Mouse (Mus musculus): Measurements from ENCODE around the gene Syne2.

Syne2 gene

GRCm38 (mm10) chr12:75827751-75828150, 9.8 kb downstream of the Syne2 start:
- no peak for DNase-seq (ENCODE audit: low spot score in 2 of 2)

DNA sequence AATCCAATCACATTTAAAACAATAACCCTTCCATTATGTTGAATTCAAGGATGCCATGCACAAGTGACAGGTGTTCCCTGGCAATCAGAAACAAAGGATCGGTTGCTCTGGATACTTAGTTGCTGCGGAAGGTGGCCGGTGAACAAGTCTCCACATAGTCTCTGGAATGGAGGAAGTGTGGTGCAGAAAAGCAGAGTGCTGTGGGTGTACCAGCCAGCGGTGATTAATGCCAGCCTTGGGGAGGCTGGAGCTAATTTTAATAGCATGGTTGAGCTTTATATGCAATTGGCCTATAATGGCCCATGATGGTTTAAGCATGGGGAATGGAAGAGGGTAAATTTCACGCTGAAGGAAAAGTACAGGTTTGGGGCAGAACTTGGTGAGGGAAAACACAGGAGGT, 11.7 kb downstream of the Syne2 start:
- DNase-seq (ENCODE audit: low spot score in 2 of 2), result no peak

DNA sequence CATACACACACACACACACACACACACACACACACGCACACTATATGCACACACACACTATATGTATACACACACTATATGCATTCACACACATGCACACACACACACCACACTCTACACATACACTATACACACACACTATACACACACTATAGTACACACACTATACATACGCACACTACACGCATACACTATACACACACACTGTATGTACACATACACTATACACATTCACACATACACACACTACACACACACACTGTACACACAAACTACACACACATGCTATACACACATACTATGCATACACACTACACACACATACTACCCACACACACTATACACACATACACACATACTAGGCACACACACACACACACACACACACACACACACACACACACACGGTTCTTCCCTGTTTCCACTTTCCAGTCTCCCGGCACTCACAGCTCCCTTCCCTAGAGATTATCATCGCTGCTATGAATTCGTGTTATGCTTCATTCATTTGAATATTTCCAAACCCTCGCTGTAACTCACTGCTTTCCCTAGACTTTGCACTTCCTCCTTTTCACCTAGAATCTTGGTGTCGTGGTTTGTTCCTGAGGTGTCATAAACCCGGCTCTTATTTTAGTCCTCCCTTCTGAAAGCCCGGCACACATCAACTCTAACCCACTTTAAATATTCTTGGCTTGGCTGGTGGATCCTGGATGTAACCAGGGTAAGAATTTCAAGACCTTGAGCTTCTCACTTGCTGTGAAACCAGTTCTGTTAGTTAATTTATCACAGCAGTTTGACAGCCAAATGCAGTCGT, 15.4 kb downstream of the Syne2 start:
- DNase-seq (ENCODE audit: low spot score in 2 of 2), result no peak

- no peak for DNase-seq (ENCODE audit: low spot score in 2 of 2)
Observed at GRCm38 (mm10) chr12:75833960-75834729, 16.2 kb downstream of the Syne2 start.

- no peak for DNase-seq (ENCODE audit: low spot score in 2 of 2)
Observed at GRCm38 (mm10) chr12:75836524-75836962, 18.6 kb downstream of the Syne2 start.

GRCm38 (mm10) chr12:75837462-75837861, 19.5 kb downstream of the Syne2 start:
- DNase-seq (ENCODE audit: low spot score in 2 of 2), result peak in 1 of 2 experiments; percentile 16

DNA sequence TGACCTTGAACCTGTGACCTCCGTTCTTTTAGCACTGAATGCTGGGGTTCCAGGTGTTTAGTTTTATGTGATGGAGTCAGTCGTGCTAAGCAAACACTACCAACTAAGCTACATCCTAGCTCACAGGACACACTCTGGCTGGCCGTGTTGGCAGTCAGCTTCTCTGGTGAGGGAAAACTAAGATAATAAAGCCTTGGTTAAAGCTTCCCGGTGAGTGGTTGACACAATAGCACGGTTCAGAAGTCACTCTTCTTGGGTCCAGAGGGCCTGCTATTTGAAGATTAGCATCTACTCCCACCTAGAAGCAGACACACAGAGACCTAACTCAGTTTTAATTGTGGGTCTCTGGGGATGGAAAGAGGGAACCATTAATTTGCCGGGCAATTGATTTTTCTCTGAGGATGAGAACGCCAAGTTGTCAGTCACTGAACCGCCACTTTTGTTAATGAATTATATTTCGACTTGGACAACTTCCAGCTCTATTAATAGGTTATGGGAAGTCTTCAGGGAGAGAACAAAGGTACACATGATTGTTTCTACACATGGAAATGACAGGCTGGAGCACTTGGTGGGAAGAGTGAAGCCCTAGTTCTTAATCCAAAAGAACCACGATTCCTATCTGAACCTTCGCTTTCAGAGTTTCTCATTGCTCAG, 21.3 kb downstream of the Syne2 start:
- no peak for DNase-seq (ENCODE audit: low spot score in 2 of 2)

DNA sequence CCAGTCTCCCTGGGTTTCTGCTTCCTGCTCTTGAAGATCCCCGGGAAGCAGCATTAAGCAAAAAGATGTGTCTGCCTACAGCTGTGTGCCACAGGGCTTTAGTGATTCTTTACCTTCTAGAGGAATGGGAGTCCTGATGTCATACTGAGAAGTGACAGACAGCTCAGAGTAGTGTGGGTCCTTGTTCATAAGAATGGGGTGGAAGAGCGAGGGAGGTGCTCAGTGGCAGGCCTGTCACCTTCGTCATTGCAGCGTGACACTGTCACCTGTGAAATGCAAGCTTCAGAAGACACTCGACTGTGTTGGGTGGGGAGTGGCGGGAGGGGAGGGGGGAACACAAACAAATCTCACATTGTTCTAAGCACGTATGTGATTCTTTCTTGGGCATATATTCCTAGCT, 23.2 kb downstream of the Syne2 start:
- no peak for DNase-seq (ENCODE audit: low spot score in 2 of 2)

GRCm38 (mm10) chr12:75844311-75844710, 26.4 kb downstream of the Syne2 start:
- DNase-seq (ENCODE audit: low spot score in 2 of 2), result no peak

GRCm38 (mm10) chr12:75845070-75845469, 27.1 kb downstream of the Syne2 start:
- no peak for DNase-seq (ENCODE audit: low spot score in 2 of 2)

- DNase-seq (ENCODE audit: low spot score in 2 of 2), result no peak
Observed at GRCm38 (mm10) chr12:75846513-75846912, 28.6 kb downstream of the Syne2 start.

DNA sequence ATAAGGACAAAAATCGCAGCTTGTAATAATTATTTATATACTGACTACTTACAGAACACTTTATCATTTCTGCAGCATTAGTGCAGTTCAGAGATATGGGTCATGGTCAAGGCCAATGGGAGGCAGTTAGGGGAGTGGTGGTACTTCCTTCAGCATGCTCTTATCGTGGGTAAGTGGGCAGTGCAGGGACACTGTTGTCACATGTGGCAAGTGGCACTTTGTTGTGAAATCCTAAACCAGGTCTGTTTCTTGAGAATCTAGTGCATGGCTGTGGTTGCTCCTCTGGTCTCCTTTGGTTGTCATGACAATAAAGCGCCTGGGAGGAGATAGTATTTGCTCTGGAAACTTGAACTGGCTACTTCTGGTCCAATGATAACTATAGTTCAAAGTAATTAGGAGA, 32.3 kb downstream of the Syne2 start:
- DNase-seq (ENCODE audit: low spot score in 2 of 2), result no peak

- no peak for DNase-seq (ENCODE audit: low spot score in 2 of 2)
Observed at GRCm38 (mm10) chr12:75851481-75851880, 33.5 kb downstream of the Syne2 start.

DNA sequence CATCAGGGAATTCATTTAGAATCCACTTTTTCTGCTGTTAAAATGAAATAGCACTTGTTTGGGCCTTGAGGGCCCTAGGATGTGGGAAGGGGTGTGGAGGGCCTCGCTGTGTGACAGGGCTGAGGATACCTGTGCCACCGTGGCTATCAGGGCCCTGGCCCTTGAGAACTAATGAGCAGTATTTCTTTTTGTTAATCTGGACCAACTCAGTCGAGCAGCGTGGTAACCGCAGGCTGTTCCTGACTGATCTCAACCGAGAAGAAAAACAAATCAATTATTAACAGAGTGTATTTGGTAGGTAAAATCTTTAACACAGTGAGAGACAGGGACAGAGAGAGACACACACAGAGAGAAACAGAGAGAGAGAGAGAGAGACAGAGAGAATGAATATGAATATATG, 34.5 kb downstream of the Syne2 start:
- DNase-seq (ENCODE audit: low spot score in 2 of 2), result no peak

DNA sequence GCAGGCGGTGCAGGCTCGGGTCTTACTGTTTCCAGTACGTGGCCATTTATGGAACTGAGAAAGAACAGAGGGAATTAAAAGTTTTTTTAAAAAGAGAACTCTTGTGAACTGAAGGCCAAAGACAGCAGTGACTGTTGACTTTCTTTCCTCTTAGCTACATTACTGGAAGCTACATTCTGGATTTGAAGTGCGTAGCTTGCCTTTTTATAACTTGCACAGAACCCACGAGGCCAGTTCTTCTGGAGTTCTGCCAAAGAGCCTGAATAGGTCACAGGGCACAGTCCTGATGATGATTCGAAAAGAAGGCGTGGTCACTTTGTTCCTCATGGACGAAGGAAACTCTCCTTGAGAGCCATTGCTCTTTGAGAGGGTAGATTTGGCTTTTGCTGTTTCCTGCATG, 35.6 kb downstream of the Syne2 start:
- DNase-seq (ENCODE audit: low spot score in 2 of 2), result no peak

GRCm38 (mm10) chr12:75855051-75855453, 37.1 kb downstream of the Syne2 start:
- no peak for DNase-seq (ENCODE audit: low spot score in 2 of 2)

GRCm38 (mm10) chr12:75855621-75856020, 37.7 kb downstream of the Syne2 start:
- no peak for DNase-seq (ENCODE audit: low spot score in 2 of 2)

DNA sequence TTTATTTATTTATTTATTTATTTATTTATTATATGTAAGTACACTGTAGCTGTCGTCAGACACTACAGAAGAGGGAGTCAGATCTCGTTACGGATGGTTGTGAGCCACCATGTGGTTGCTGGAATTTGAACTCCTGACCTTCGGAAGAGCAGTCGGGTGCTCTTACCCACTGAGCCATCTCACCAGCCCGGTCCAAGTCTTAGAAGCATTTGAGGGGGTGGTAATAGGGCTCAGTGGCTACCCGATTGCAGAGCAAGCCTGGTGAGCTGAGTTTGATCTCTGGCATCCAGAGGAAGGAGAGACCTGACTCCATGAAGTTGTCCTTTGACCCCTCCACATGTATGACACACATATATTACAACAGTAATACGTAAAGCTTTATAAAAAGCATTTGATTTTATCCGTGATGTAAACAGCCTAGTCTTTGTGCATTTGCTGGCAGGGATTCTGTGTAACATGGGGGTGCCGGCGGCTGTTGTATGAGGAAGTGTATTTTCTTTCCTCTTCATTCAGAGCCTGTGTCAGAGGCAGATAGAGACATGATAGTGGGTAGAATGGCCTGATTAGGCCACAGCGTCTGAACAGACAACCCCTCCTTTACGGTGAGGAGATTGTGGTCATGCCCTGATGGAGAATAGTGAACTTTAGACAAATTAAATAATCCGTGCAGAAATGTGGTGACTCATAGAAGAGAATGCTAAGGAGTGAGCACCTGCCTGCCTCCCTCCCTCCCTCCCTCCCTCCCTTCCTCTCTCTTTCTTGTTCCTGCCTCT, 38.3 kb downstream of the Syne2 start:
- DNase-seq (ENCODE audit: low spot score in 2 of 2), result no peak

DNA sequence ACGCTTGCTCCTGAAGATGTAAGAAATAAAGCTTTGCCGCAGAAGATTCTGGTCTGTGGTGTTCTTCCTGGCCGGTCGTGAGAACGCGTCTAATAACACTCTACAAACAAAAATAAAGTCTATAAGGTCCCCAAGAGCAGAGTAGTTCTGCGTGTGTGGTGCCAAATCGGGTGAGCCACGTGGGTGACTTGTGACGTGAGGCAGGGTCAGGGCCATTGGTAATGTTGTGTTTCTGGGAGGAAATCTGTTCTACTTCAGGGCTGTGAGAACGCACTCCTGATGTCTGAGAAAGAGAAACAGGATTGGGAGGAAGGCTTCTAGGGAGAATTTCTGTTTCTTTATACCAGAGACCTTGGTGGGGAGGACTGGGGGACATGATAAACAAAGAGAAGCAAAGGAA, 42.0 kb downstream of the Syne2 start:
- no peak for DNase-seq (ENCODE audit: low spot score in 2 of 2)

GRCm38 (mm10) chr12:75860843-75861242, 42.9 kb downstream of the Syne2 start:
- DNase-seq (ENCODE audit: low spot score in 2 of 2), result no peak

DNA sequence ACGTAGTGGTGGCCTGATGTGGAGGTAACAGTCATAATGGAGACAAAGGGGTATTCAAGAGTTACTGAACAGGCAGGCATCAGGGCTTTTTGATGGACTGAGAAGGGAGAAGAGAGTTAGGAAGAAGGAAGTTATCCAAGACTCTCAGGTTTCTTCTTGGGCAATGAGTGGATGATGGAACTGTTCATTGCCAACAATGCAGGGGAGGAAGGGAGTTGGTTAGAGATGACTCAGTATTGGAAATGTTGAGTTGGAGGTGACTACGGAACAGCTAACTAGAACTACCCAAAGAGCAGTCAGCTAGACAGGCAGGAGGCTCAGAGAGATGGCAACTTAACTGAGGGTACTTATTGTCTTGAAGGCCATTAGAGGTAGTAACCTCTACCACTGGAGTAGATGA, 47.2 kb downstream of the Syne2 start:
- DNase-seq (ENCODE audit: low spot score in 2 of 2), result no peak
